Mouse (Mus musculus) cortical plate, adult 2 months (tissue): ENCODE measurements at regions not wholly inside any gene's neighbourhood (a gene's known extent, or its start where the extent isn't known, plus 50 kb on each side); places are given as distances from the start of the nearest gene placed in this dataset.

Experiments used
- CTCF ChIP-seq: fragments of 200-500 bp; IDR thresholded peaks from 2 replicates; pipeline ENCODE4 v1.5.1; 2011; ENCODE audit warnings: mild to moderate bottlenecking, control low read depth, low read length; ENCODE audit not compliant: insufficient read depth; ENCODE audit errors: extremely low read depth
- POLR2A ChIP-seq: fragments of 200-500 bp; IDR thresholded peaks from 2 replicates; pipeline ENCODE4 v1.6.1; 2011; ENCODE audit warnings: mild to moderate bottlenecking, low read length, control low read depth; ENCODE audit not compliant: insufficient read depth; ENCODE audit errors: extremely low read depth

DNA sequence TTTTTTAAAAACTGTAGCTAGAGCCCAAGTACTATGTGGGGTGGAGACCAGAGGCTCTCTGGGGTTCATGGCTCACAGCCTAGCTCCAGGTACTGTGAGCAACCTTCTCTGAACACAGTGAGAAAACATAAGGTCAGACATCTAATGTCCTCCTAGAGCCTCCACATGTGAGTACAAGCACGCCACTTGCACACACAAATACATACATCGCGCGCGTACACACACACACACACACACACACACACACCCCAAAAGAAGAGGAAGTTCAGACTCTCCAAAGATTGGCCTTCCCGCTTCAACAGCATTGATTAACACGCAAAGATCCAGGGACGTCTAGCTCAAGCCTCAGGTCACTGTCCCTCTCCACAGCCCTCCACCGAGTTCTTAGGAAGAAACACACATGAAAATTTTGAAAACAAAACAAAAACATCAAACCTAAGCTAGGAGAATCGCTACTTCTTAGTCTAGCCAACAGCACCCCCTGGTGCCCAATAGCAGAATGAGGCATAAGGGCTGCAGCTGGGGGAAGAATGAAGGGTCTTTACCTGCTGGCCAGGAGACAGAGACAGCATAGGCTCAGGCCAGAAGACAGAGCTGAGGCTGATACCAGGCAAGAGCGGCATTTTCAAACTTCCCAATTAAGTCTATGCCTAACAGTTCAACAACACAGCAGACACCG, 90.7 kb upstream of the Usp24 start:
- TF ChIP-seq CTCF (peak; percentile 84), POLR2A (no peak)
